Mouse (Mus musculus) limb, embryonic 10.5 days (tissue): ENCODE results near the gene Paxbp1. TPM values are rescaled to one million over a fixed set of nuclear protein-coding genes. Genes with fewer than 3 reads are reported as not detected.

Source experiments
- polyA plus RNA-seq: library from polyadenylated mRNA; unstranded; fragments of >200 nt; fragmentation: Nextera tagmentation; extraction: Ambion mirVana; gene quantifications from 2 replicates; pipeline ENCODE4 v1.2.1, GENCODE M21; 2016

The Paxbp1 gene
- polyA plus RNA-seq, 1 experiment from 2014 or later, result 76.1 TPM

Other genes starting within 250 kb of the Paxbp1 start
- gene Urb1, start 234.1 kb downstream of the Paxbp1 start, polyA plus RNA-seq, result 14.1 and 14.2 TPM in 2 replicates
- gene Eva1c, start 217.8 kb downstream of the Paxbp1 start, polyA plus RNA-seq, result 0.16 and 0.43 TPM in 2 replicates
- gene Cfap298, start 109.4 kb downstream of the Paxbp1 start, polyA plus RNA-seq, result 45.5 and 57.1 TPM in 2 replicates
- gene Synj1, start 33.2 kb downstream of the Paxbp1 start, polyA plus RNA-seq, result 8.7 and 9.6 TPM in 2 replicates
- not detected in 2 replicates for gene 4932438H23Rik, start 50.6 kb upstream of the Paxbp1 start, polyA plus RNA-seq
- gene Olig2, start 180.9 kb upstream of the Paxbp1 start, polyA plus RNA-seq, result 0.08 TPM in 1 of 2 replicates, not detected in the other
- gene Olig1, start 225.2 kb upstream of the Paxbp1 start, polyA plus RNA-seq, result not detected in 2 replicates